In the genomic region with DNA sequence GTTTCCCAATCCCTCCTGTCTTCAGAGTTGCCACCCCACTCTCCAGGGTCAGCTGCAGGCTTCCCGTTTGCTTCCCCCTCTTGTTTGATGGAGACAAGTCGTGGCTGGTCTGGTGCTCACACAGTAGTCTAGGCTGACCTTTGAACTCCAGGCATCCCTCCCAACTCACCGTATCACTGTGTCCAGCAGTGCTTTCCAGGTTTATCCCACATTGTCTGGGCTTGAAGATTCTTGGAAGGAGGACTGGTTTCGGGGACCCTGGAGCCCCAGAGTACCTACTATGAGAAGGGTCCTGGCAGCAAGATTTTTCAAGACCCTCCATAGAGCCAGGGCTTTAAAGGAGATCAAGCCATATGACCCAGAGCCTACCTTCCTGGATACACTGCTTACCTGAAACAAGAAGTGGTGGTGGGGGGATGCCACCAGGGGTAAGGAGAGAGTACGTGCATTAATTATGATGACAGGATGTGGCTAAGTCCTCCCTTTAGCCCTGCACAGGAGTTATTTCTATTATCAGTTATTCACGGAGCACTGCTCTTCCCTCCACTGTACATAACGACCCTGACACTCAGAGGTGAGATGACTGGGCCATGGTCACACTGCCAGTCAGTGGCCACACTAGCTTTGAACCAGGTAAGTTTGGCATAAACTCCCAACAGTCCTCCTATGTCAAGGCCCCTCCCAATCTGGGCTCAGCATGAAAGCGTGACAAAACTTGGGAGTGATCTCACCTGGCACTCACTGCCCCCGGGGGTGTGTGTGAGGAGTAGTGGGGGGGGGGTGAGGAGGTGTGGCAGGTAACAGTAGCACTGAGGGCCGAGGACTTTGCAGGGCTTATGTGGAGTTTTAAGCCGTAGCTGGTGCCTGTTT, we compare ENCODE assay signal across 7 mouse cellular contexts. TPM values are rescaled to one million over a fixed set of nuclear protein-coding genes. Genes with fewer than 3 reads are reported as not detected.
A peak's percentile ranks its signal among the peaks of the same experiment; 100 is the strongest.
DNase-seq lines count a peak whose midpoint lies in the region; ATAC-seq and TF ChIP-seq lines count a peak whose summit lies in the region.

No protein-coding gene starts in this region.

- H3K4me1 ChIP-seq in lung, embryonic 14.5 days (ENCODE audit: insufficient read depth): 0 out of 2 replicates have a peak, but pooled peaks cover 6% of the 10 kb centered on the region
- peaks cover 46% of the 10 kb centered on the region for H3K4me1 ChIP-seq in hindbrain, embryonic 10.5 days (replicated peaks)
- H3K4me1 ChIP-seq in midbrain, embryonic 15.5 days: peaks cover 22% of the 10 kb centered on the region

- no peak for TF ChIP-seq CTCF in lung, embryonic 14.5 days (IDR thresholded peaks at IDR 0.05; ENCODE audit: low read depth)

- H3K27me3 ChIP-seq in lung, embryonic 14.5 days (ENCODE audit: insufficient read depth, low read length): no peaks in the 10 kb centered on the region
- H3K27me3 ChIP-seq in hindbrain, embryonic 10.5 days (ENCODE audit: insufficient read depth, poor library complexity, severe bottlenecking): no peaks in the 10 kb centered on the region
- H3K27me3 ChIP-seq in midbrain, embryonic 15.5 days (replicated peaks): no peaks in the 10 kb centered on the region

- H3K36me3 ChIP-seq in lung, embryonic 14.5 days (ENCODE audit: insufficient read depth): peaks cover 22% of the 10 kb centered on the region
- H3K36me3 ChIP-seq in hindbrain, embryonic 10.5 days: peaks cover 21% of the 10 kb centered on the region
- H3K36me3 ChIP-seq in midbrain, embryonic 15.5 days (replicated peaks): peaks cover 12% of the 10 kb centered on the region; the same call in 1 of the 2 replicates

- no peak overlapping the region for H3K4me3 ChIP-seq in lung, embryonic 14.5 days (ENCODE audit: low read depth, low read length)
- H3K4me3 ChIP-seq in hindbrain, embryonic 10.5 days: peak overlapping the region; percentile 97
- no peak overlapping the region for H3K4me3 ChIP-seq in midbrain, embryonic 15.5 days

- no peak for DNase-seq in lung, embryonic 14.5 days
- no peak for DNase-seq in lung, postnatal 14 days
- DNase-seq in cerebellum, adult 9-11 months: peak; percentile 73
- no peak for DNase-seq in hindbrain, embryonic 10.5 days (ENCODE audit: low spot score)
- DNase-seq in layer of hippocampus, postnatal 14 days (ENCODE audit: low spot score in 2 of 2): no peak

- peak overlapping the region; percentile 74; the same call in 1 of the 2 replicates for H3K9ac ChIP-seq in lung, embryonic 14.5 days
- peak overlapping the region; percentile 82; the same call in 1 of the 2 replicates for H3K9ac ChIP-seq in midbrain, embryonic 15.5 days

- 44% methylated on average over 11 of the region's 11 CpGs for WGBS in lung, embryonic 14.5 days
- 64% methylated on average over 11 of the region's 11 CpGs for WGBS in hindbrain, embryonic 10.5 days
- WGBS in midbrain, embryonic 15.5 days: 63% methylated on average over 11 of the region's 11 CpGs

- peak overlapping the region; percentile 96; the same call in 1 of the 2 replicates for H3K27ac ChIP-seq in lung, embryonic 14.5 days (ENCODE audit: low read depth)
- peak overlapping the region; percentile 98 for H3K27ac ChIP-seq in hindbrain, embryonic 10.5 days
- H3K27ac ChIP-seq in midbrain, embryonic 15.5 days: peak overlapping the region; percentile 99

- no peaks in the 10 kb centered on the region for H3K9me3 ChIP-seq in lung, embryonic 14.5 days (ENCODE audit: low read depth, low read length)
- 0 out of 2 replicates have a peak, but pooled peaks cover 3% of the 10 kb centered on the region for H3K9me3 ChIP-seq in hindbrain, embryonic 10.5 days
- no peaks in the 10 kb centered on the region for H3K9me3 ChIP-seq in midbrain, embryonic 15.5 days

- H3K4me2 ChIP-seq in lung, embryonic 14.5 days: peak overlapping the region; percentile 89; the same call in 1 of the 2 replicates
- H3K4me2 ChIP-seq in midbrain, embryonic 15.5 days: peak overlapping the region; percentile 97

- ATAC-seq in lung, embryonic 14.5 days (ENCODE audit: insufficient read depth): no peak
- no peak for ATAC-seq in midbrain, embryonic 15.5 days (replicated peaks)
- ATAC-seq in megakaryocyte progenitor cell, adult 5-6 weeks (replicated peaks; ENCODE audit: poor library complexity): no peak

RNA-seq across cellular contexts. Expression of gene Cdk9, which starts 1.5 kb away (rescaled TPM):
- 81.7 and 84.3 TPM in 2 replicates for polyA plus RNA-seq in lung, embryonic 14.5 days (2014; fragmentation: Nextera tagmentation; extraction: Ambion mirVana)
- 121 and 125 TPM in 2 replicates for polyA plus RNA-seq in hindbrain, embryonic 10.5 days (2016; fragmentation: Nextera tagmentation; extraction: Ambion mirVana)
- polyA plus RNA-seq in midbrain, embryonic 15.5 days (2015; fragmentation: Nextera tagmentation; extraction: Ambion mirVana): 73.5 and 76.5 TPM in 2 replicates
- 10 to 100 TPM; 88.8 to 91.1 TPM for total RNA-seq in layer of hippocampus, postnatal 14 days (2021)
- 63.4 and 79.2 TPM in 2 replicates for total RNA-seq in megakaryocyte progenitor cell, adult 5-6 weeks (2015)
- 39.3 and 42.5 TPM in 2 replicates for total RNA-seq in megakaryocyte progenitor cell, adult 5-6 weeks (2017)

RNA-seq across cellular contexts. Expression of gene Sh2d3c, which starts 6.5 kb away (rescaled TPM):
- polyA plus RNA-seq in lung, embryonic 14.5 days (2014; fragmentation: Nextera tagmentation; extraction: Ambion mirVana): 37.6 and 38.8 TPM in 2 replicates
- polyA plus RNA-seq in hindbrain, embryonic 10.5 days (2016; fragmentation: Nextera tagmentation; extraction: Ambion mirVana): 27.6 and 39.1 TPM in 2 replicates
- polyA plus RNA-seq in midbrain, embryonic 15.5 days (2015; fragmentation: Nextera tagmentation; extraction: Ambion mirVana): 54.7 and 57.2 TPM in 2 replicates
- total RNA-seq in layer of hippocampus, postnatal 14 days (2021): 10 to 100 TPM; 31.4 to 33.2 TPM
- total RNA-seq in megakaryocyte progenitor cell, adult 5-6 weeks (2015): 18.2 and 19.9 TPM in 2 replicates
- 10.3 and 10.7 TPM in 2 replicates for total RNA-seq in megakaryocyte progenitor cell, adult 5-6 weeks (2017)

RNA-seq across cellular contexts. Expression of gene Fpgs, which starts 10.4 kb away (rescaled TPM):
- 28.4 and 32.7 TPM in 2 replicates for polyA plus RNA-seq in lung, embryonic 14.5 days (2014; fragmentation: Nextera tagmentation; extraction: Ambion mirVana)
- polyA plus RNA-seq in hindbrain, embryonic 10.5 days (2016; fragmentation: Nextera tagmentation; extraction: Ambion mirVana): 25.9 and 29.5 TPM in 2 replicates
- polyA plus RNA-seq in midbrain, embryonic 15.5 days (2015; fragmentation: Nextera tagmentation; extraction: Ambion mirVana): 23.2 and 25.1 TPM in 2 replicates
- total RNA-seq in layer of hippocampus, postnatal 14 days (2021): 10 to 100 TPM; 11.6 to 13.0 TPM
- 18.0 and 19.1 TPM in 2 replicates for total RNA-seq in megakaryocyte progenitor cell, adult 5-6 weeks (2015)
- 20.7 and 27.4 TPM in 2 replicates for total RNA-seq in megakaryocyte progenitor cell, adult 5-6 weeks (2017)

RNA-seq across cellular contexts. Expression of gene 6330409D20Rik, which starts 26.5 kb away (rescaled TPM):
- polyA plus RNA-seq in lung, embryonic 14.5 days (2014; fragmentation: Nextera tagmentation; extraction: Ambion mirVana): 0.20 TPM in 1 of 2 replicates, not detected in the other
- polyA plus RNA-seq in hindbrain, embryonic 10.5 days (2016; fragmentation: Nextera tagmentation; extraction: Ambion mirVana): 1.3 and 1.7 TPM in 2 replicates
- polyA plus RNA-seq in midbrain, embryonic 15.5 days (2015; fragmentation: Nextera tagmentation; extraction: Ambion mirVana): 3.4 and 4.1 TPM in 2 replicates
- 1 to 10 TPM; 2.8 to 2.9 TPM for total RNA-seq in layer of hippocampus, postnatal 14 days (2021)
- not detected in 2 replicates for total RNA-seq in megakaryocyte progenitor cell, adult 5-6 weeks (2015)
- not detected in 2 replicates for total RNA-seq in megakaryocyte progenitor cell, adult 5-6 weeks (2017)

RNA-seq across cellular contexts. Expression of gene Tor2a, which starts 42.7 kb away (rescaled TPM):
- polyA plus RNA-seq in lung, embryonic 14.5 days (2014; fragmentation: Nextera tagmentation; extraction: Ambion mirVana): 66.2 and 71.0 TPM in 2 replicates
- 56.9 and 61.6 TPM in 2 replicates for polyA plus RNA-seq in hindbrain, embryonic 10.5 days (2016; fragmentation: Nextera tagmentation; extraction: Ambion mirVana)
- 54.1 and 55.9 TPM in 2 replicates for polyA plus RNA-seq in midbrain, embryonic 15.5 days (2015; fragmentation: Nextera tagmentation; extraction: Ambion mirVana)
- total RNA-seq in layer of hippocampus, postnatal 14 days (2021): 10 to 100 TPM; 29.7 to 31.2 TPM
- total RNA-seq in megakaryocyte progenitor cell, adult 5-6 weeks (2015): 25.1 and 26.7 TPM in 2 replicates
- total RNA-seq in megakaryocyte progenitor cell, adult 5-6 weeks (2017): 16.2 and 24.5 TPM in 2 replicates
